Mouse (Mus musculus) cerebellum, adult 2 months (tissue): ENCODE measurements at regions not wholly inside any gene's neighbourhood (a gene's known extent, or its start where the extent isn't known, plus 50 kb on each side); places are given as distances from the start of the nearest gene placed in this dataset.

Experiments
- CTCF ChIP-seq: fragments of 200-500 bp; IDR thresholded peaks from 2 replicates; pipeline ENCODE4 v1.5.1; 2011; ENCODE audit warnings: low read depth, mild to moderate bottlenecking, control low read depth, low read length, moderate library complexity, borderline replicate concordance; ENCODE audit not compliant: insufficient read depth
- POLR2A ChIP-seq: fragments of 200-500 bp; IDR thresholded peaks from 2 replicates; pipeline ENCODE4 v1.6.1; 2011; ENCODE audit warnings: low read length, control low read depth, borderline replicate concordance; ENCODE audit not compliant: insufficient read depth

GRCm38 (mm10) chr14:72889663-72890062, 159.3 kb downstream of the Cysltr2 start:
- TF ChIP-seq CTCF: no peak
- no peak for TF ChIP-seq POLR2A
